Mouse (Mus musculus) heart, embryonic 14.5 days (tissue): Measurements from ENCODE around the gene Tmem218. TPM values are rescaled to one million over a fixed set of nuclear protein-coding genes. Genes with fewer than 3 reads are reported as not detected.

Experiments used
- polyA plus RNA-seq: library from polyadenylated mRNA; unstranded; fragments of >200 nt; fragmentation: Nextera tagmentation; extraction: Ambion mirVana; gene quantifications from 2 replicates; pipeline ENCODE4 v1.2.1, GENCODE M21; 2014

The Tmem218 gene
- polyA plus RNA-seq, 1 experiment from 2014 or later = 10.7 TPM

Other genes with a start within 250 kb of the Tmem218 start
- 2.4 and 3.6 TPM in 2 replicates for gene Pknox2, start 60.8 kb upstream of the Tmem218 start, polyA plus RNA-seq
- gene Slc37a2, start 47.5 kb downstream of the Tmem218 start, polyA plus RNA-seq = 1.2 and 2.3 TPM in 2 replicates
- gene Ccdc15, start 140.2 kb downstream of the Tmem218 start, polyA plus RNA-seq = 3.3 and 4.4 TPM in 2 replicates
- gene Hepacam, start 159.1 kb downstream of the Tmem218 start, polyA plus RNA-seq = not detected in 2 replicates
- 10.4 and 11.3 TPM in 2 replicates for gene Robo4, start 193.7 kb downstream of the Tmem218 start, polyA plus RNA-seq
- gene Robo3, start 225.0 kb downstream of the Tmem218 start, polyA plus RNA-seq = 0.15 and 0.16 TPM in 2 replicates